Comparison of ENCODE assay signal across 12 mouse cellular contexts in the genomic region with DNA sequence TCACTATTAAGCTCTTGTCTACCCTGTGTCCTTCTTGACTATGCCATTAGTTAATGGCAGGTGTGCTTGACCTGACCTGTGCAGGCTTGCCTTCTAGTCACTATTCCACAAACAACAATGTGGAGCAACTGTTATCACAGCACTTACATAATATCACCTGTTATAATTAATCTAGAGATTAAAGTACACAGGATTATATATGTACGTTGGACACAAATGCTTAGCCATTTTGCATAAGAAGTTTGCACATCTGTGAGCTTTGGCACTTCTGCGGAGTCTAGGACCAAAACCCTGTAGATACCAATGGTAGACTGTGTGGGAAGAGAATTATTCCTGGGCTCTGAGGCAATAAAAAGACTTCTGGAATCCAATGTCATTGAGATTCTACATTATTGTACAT.
"Had no signal": no experiment of that assay in that cellular context is flagged by ENCODE, and none has a peak within 500 bp of the region (broad histone marks: within the 10 kb centered on the region; RNA-seq: fewer than 3 reads in every experiment).

No protein-coding gene starts in this region.

- DNase-seq: cerebellum, adult 9-11 months; cerebellum, postnatal 36 days; embryo, embryonic 11 days; forebrain, postnatal 0 days; gastrocnemius, adult 2 months; gastrocnemius, postnatal 10 days; gastrocnemius, postnatal 14 days; gastrocnemius, postnatal 25 days; gastrocnemius, postnatal 36 days; heart, adult 11 months; heart, adult 18-20 months; heart, adult 2 months had no signal
